Mouse (Mus musculus): ENCODE measurements around the gene Prpf38b.

- peak; percentile 77; the same call in 1 of the 2 replicates for TF ChIP-seq CTCF (IDR thresholded peaks at IDR 0.05; ENCODE audit: extremely low read depth, insufficient read length, insufficient replicate concordance, low read depth, low read length)
- TF ChIP-seq POLR2A (IDR thresholded peaks at IDR 0.05; ENCODE audit: low read depth, low read length) = no peak
These were observed 55.0 kb downstream of the Prpf38b start for GRCm38 (mm10) chr3:108856386-108857123.
